Mouse (Mus musculus) limb, embryonic 13.5 days (tissue): ENCODE results near the gene Zfand2a. TPM values are rescaled to one million over a fixed set of nuclear protein-coding genes. Genes with fewer than 3 reads are reported as not detected.

Experiments
- ATAC-seq: fragments of 200-750 bp; cut with Nextera tagmentation; 2 replicates; pipeline ENCODE4 v1.8.0; 2017; ENCODE audit warnings: low read depth, moderate number of reproducible peaks, moderate TSS enrichment; ENCODE audit not compliant: low FRiP score
- H3K27ac ChIP-seq: fragments of 300-500 bp; sonication (generic); 2 replicates; pipeline ENCODE4 v1.5.1; 2015; ENCODE audit warnings: inconsistent platforms, mild to moderate bottlenecking, moderate library complexity
- H3K27me3 ChIP-seq: fragments of 300-500 bp; sonication (generic); 2 replicates; pipeline ENCODE4 v1.6.1; 2015; ENCODE audit warnings: mild to moderate bottlenecking, inconsistent platforms
- H3K36me3 ChIP-seq: fragments of 300-500 bp; sonication (generic); 2 replicates; pipeline ENCODE4 v1.6.1; 2015; ENCODE audit warnings: inconsistent platforms, mild to moderate bottlenecking, moderate library complexity
- H3K4me1 ChIP-seq: fragments of 300-500 bp; sonication (generic); 2 replicates; pipeline ENCODE4 v1.6.1; 2015; ENCODE audit warnings: inconsistent platforms
- H3K4me2 ChIP-seq: fragments of 300-500 bp; sonication (generic); replicated peaks from 2 replicates; pipeline ENCODE4 v1.6.1; 2015; ENCODE audit warnings: inconsistent platforms, mild to moderate bottlenecking, moderate library complexity
- H3K4me3 ChIP-seq: fragments of 300-500 bp; sonication (generic); 2 replicates; pipeline ENCODE4 v1.5.1; 2015; ENCODE audit warnings: moderate library complexity, mild to moderate bottlenecking, inconsistent platforms
- H3K9ac ChIP-seq: fragments of 300-500 bp; sonication (generic); 2 replicates; pipeline ENCODE4 v1.6.1; 2015; ENCODE audit warnings: mild to moderate bottlenecking, inconsistent platforms
- H3K9me3 ChIP-seq: fragments of 300-500 bp; sonication (generic); 2 replicates; pipeline ENCODE4 v1.6.1; 2016; ENCODE audit warnings: inconsistent platforms
- WGBS: fragments of 180-500 bp; shearing (Covaris S2); methylation state at CpG from one replicate; pipeline ENCODE4 v1.1.7; 2015; 5-methylcytosine and 5-hydroxymethylcytosine counted together
- polyA plus RNA-seq: library from polyadenylated mRNA; unstranded; fragments of >200 nt; fragmentation: Nextera tagmentation; extraction: Ambion mirVana; gene quantifications from 2 replicates; pipeline ENCODE4 v1.2.1, GENCODE M21; 2015

Gene Zfand2a
- polyA plus RNA-seq, result 10.3 and 11.0 TPM in 2 replicates

- Histone ChIP-seq H3K27ac (peak within 1 kb of the TSS; percentile 61), H3K9me3 (peaks cover 7% of the 10 kb centered on the region; the same call in 1 of the 2 replicates), H3K36me3 (peaks cover 33% of the 10 kb centered on the region), H3K27me3 (no peaks in the 10 kb centered on the region), H3K4me1 (peaks cover 11% of the 10 kb centered on the region), H3K9ac (peak within 1 kb of the TSS; percentile 91), H3K4me2 (peak within 1 kb of the TSS; percentile 93), H3K4me3 (peak within 1 kb of the TSS; percentile 96)
- WGBS, result under 1% methylated on average over 42 of the region's 42 CpGs
- ATAC-seq, result peak; percentile 97
Observed at GRCm38 (mm10) chr5:139484185-139484814, at the start of gene Zfand2a. Gene Zfand2a (minus strand): TSS chr5:139484549.

GRCm38 (mm10) chr5:139528851-139529250 lies 44.5 kb upstream of the Zfand2a start:
- Histone ChIP-seq H3K4me3 (no peak overlapping the region), H3K4me1 (no peaks in the 10 kb centered on the region), H3K27ac (no peak overlapping the region), H3K9me3 (no peaks in the 10 kb centered on the region), H3K9ac (no peak overlapping the region), H3K27me3 (peaks cover 72% of the 10 kb centered on the region), H3K36me3 (no peaks in the 10 kb centered on the region), H3K4me2 (no peak overlapping the region)
- ATAC-seq, result no peak
- 59% methylated on average over 7 of the region's 7 CpGs for WGBS

GRCm38 (mm10) chr5:139521987-139522386 lies 37.6 kb upstream of the Zfand2a start:
- no peaks in the 10 kb centered on the region for H3K36me3 ChIP-seq
- ATAC-seq, result peak; percentile 73
- no peaks in the 10 kb centered on the region for H3K9me3 ChIP-seq
- no peak overlapping the region for H3K9ac ChIP-seq
- peak overlapping the region; percentile 65 for H3K27ac ChIP-seq
- 19% methylated on average over 10 of the region's 10 CpGs for WGBS
- H3K4me3 ChIP-seq, result no peak overlapping the region
- peaks cover 23% of the 10 kb centered on the region for H3K4me1 ChIP-seq
- H3K27me3 ChIP-seq, result peaks cover 16% of the 10 kb centered on the region; the same call in 1 of the 2 replicates
- H3K4me2 ChIP-seq, result peak overlapping the region; percentile 38

- peaks cover 28% of the 10 kb centered on the region for H3K4me1 ChIP-seq
- H3K27ac ChIP-seq, result no peak overlapping the region
- no peak overlapping the region for H3K9ac ChIP-seq
- H3K27me3 ChIP-seq, result peaks cover 12% of the 10 kb centered on the region
- no peaks in the 10 kb centered on the region for H3K36me3 ChIP-seq
- no peak overlapping the region for H3K4me3 ChIP-seq
- no peaks in the 10 kb centered on the region for H3K9me3 ChIP-seq
- no peak for ATAC-seq
- 47% methylated on average over 14 of the region's 14 CpGs for WGBS
- no peak overlapping the region for H3K4me2 ChIP-seq
Observed at GRCm38 (mm10) chr5:139520069-139520834, 35.9 kb upstream of the Zfand2a start.

- H3K4me1 ChIP-seq, result peaks cover 16% of the 10 kb centered on the region
- H3K27me3 ChIP-seq, result peaks cover 18% of the 10 kb centered on the region
- H3K9me3 ChIP-seq, result no peaks in the 10 kb centered on the region
- peak overlapping the region; percentile 4; the same call in 1 of the 2 replicates for H3K9ac ChIP-seq
- H3K27ac ChIP-seq, result no peak overlapping the region
- whole genome bisulfite sequencing, result 19% methylated on average over 11 of the region's 11 CpGs
- no peak for ATAC-seq
- no peak overlapping the region for H3K4me3 ChIP-seq
- H3K4me2 ChIP-seq, result no peak overlapping the region; the same call in 1 of the 2 replicates
- H3K36me3 ChIP-seq, result no peaks in the 10 kb centered on the region
Observed at GRCm38 (mm10) chr5:139516281-139516680, 31.9 kb upstream of the Zfand2a start.

- H3K4me2 ChIP-seq, result no peak overlapping the region
- no peak overlapping the region for H3K4me3 ChIP-seq
- peaks cover 5% of the 10 kb centered on the region for H3K4me1 ChIP-seq
- H3K9ac ChIP-seq, result no peak overlapping the region
- H3K36me3 ChIP-seq, result no peaks in the 10 kb centered on the region
- ATAC-seq, result no peak
- 85% methylated on average over 4 of the region's 4 CpGs for WGBS
- peaks cover 41% of the 10 kb centered on the region for H3K27me3 ChIP-seq
- H3K27ac ChIP-seq, result no peak overlapping the region
- H3K9me3 ChIP-seq, result no peaks in the 10 kb centered on the region
Observed at GRCm38 (mm10) chr5:139512201-139512600, 27.9 kb upstream of the Zfand2a start.

- no peak overlapping the region for H3K4me2 ChIP-seq
- H3K4me1 ChIP-seq, result no peaks in the 10 kb centered on the region
- 16% methylated on average over 17 of the region's 17 CpGs for WGBS
- no peak overlapping the region for H3K4me3 ChIP-seq
- no peaks in the 10 kb centered on the region for H3K9me3 ChIP-seq
- H3K27me3 ChIP-seq, result peaks cover 38% of the 10 kb centered on the region
- no peak overlapping the region for H3K27ac ChIP-seq
- no peak for ATAC-seq
- no peak overlapping the region for H3K9ac ChIP-seq
- H3K36me3 ChIP-seq, result no peaks in the 10 kb centered on the region
Observed at GRCm38 (mm10) chr5:139510682-139511366, 26.5 kb upstream of the Zfand2a start.

GRCm38 (mm10) chr5:139506207-139506606 lies 21.9 kb upstream of the Zfand2a start:
- no peak for ATAC-seq
- no peak overlapping the region for H3K9ac ChIP-seq
- 18% methylated on average over 5 of the region's 5 CpGs for WGBS
- H3K27me3 ChIP-seq, result peaks cover 52% of the 10 kb centered on the region
- H3K4me1 ChIP-seq, result no peaks in the 10 kb centered on the region
- H3K36me3 ChIP-seq, result no peaks in the 10 kb centered on the region
- H3K9me3 ChIP-seq, result no peaks in the 10 kb centered on the region
- H3K27ac ChIP-seq, result no peak overlapping the region
- H3K4me3 ChIP-seq, result no peak overlapping the region
- no peak overlapping the region for H3K4me2 ChIP-seq

GRCm38 (mm10) chr5:139505073-139505606 lies 20.8 kb upstream of the Zfand2a start:
- Histone ChIP-seq H3K27me3 (peaks cover 41% of the 10 kb centered on the region), H3K4me1 (no peaks in the 10 kb centered on the region), H3K4me3 (no peak overlapping the region), H3K36me3 (no peaks in the 10 kb centered on the region), H3K4me2 (no peak overlapping the region), H3K9ac (no peak overlapping the region), H3K27ac (no peak overlapping the region), H3K9me3 (no peaks in the 10 kb centered on the region)
- no peak for ATAC-seq
- WGBS, result 4% methylated on average over 11 of the region's 14 CpGs

GRCm38 (mm10) chr5:139502281-139502680 lies 17.9 kb upstream of the Zfand2a start:
- no peaks in the 10 kb centered on the region for H3K36me3 ChIP-seq
- no peak for ATAC-seq
- peaks cover 31% of the 10 kb centered on the region for H3K27me3 ChIP-seq
- no peak overlapping the region for H3K27ac ChIP-seq
- WGBS, result 83% methylated on average over 14 of the region's 14 CpGs
- H3K4me1 ChIP-seq, result no peaks in the 10 kb centered on the region
- no peak overlapping the region for H3K4me2 ChIP-seq
- H3K4me3 ChIP-seq, result no peak overlapping the region
- H3K9me3 ChIP-seq, result no peaks in the 10 kb centered on the region
- H3K9ac ChIP-seq, result no peak overlapping the region

- H3K4me3 ChIP-seq, result no peak overlapping the region
- 66% methylated on average over 5 of the region's 5 CpGs for WGBS
- H3K9me3 ChIP-seq, result no peaks in the 10 kb centered on the region
- H3K4me1 ChIP-seq, result peaks cover 10% of the 10 kb centered on the region
- H3K36me3 ChIP-seq, result no peaks in the 10 kb centered on the region
- no peak overlapping the region for H3K9ac ChIP-seq
- H3K27ac ChIP-seq, result no peak overlapping the region
- H3K27me3 ChIP-seq, result peaks cover 22% of the 10 kb centered on the region
- no peak overlapping the region for H3K4me2 ChIP-seq
- no peak for ATAC-seq
Observed at GRCm38 (mm10) chr5:139498791-139499190, 14.4 kb upstream of the Zfand2a start.

- H3K36me3 ChIP-seq, result no peaks in the 10 kb centered on the region
- 55% methylated on average over 5 of the region's 5 CpGs for WGBS
Observed at GRCm38 (mm10) chr5:139496939-139497338, 12.6 kb upstream of the Zfand2a start.

More at GRCm38 (mm10) chr5:139496939-139497338, 12.6 kb upstream of the Zfand2a start:
- Histone ChIP-seq H3K9me3 (no peaks in the 10 kb centered on the region), H3K27me3 (peaks cover 17% of the 10 kb centered on the region), H3K4me3 (no peak overlapping the region), H3K4me1 (peaks cover 10% of the 10 kb centered on the region), H3K4me2 (no peak overlapping the region), H3K27ac (no peak overlapping the region), H3K9ac (no peak overlapping the region)
- ATAC-seq, result no peak
